Mouse (Mus musculus) CD4-positive helper T cell, adult 2 months (primary cell): ENCODE measurements around the gene Fgr.

Experiments used
- DNase-seq: peaks from one replicate; pipeline ENCODE4 v3.0.0-alpha.2; 2012; ENCODE audit warnings: low read depth, missing footprints, low spot score

Fgr gene

GRCm38 (mm10) chr4:132958741-132959678, 14.9 kb upstream of the Fgr start:
- DNase-seq: no peak

DNA sequence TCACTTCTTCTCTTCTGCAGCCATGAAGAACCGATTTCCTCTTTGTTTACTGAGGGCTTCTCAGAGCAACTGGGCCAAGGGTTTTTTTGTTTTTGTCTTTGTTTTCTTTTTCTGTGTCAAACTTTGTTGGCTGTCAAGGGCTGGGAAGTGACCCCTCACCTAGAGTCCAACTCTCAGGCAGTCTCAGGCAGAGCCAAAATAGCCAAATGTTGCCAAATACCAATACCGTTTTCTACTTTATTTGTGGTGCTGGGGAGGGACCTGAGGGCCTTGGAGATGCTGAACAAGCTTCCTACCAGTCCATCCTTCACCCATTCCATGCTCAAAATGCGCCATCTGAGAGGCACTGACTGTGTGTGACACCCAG, 14.2 kb upstream of the Fgr start:
- no peak for DNase-seq

DNA sequence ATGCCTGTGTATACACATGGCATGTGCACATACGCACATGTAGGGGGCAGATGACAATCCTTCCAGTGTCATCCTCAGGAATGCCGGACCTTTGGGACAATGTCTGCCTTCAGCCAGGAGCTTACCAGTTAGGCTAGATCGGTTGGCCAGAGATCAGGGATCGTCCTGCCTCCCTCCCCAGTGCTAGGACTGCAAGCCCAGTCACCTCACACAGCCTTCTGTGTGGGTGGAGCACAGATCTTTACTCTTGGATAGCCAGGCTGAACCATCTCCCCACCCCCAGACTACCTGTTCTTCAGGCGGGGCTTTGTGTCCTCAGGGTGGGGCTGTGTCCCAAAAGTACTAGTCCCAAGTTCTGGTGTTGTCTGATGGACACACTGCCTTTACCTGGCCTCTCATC, 13.6 kb upstream of the Fgr start:
- no peak for DNase-seq

GRCm38 (mm10) chr4:132960864-132961639, 12.8 kb upstream of the Fgr start:
- no peak for DNase-seq

DNA sequence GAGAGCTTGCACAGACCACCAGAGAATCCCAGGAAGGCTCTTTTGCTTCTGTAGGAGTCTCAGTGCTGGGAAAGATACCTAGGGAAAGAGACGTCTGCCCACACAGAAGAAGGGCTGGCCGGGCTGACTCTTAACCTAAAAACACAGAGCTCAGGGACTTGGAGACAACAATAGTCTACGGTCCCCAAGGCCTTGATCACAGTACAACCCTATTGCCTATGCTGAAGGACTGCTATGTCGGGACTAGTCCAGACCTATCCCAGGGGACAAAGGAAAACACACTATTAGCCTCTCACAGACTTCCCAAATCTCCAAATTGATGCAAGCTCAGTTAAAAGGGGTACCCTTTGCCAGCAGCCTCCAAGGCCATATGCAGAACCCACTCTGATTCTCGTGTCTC, 12.0 kb upstream of the Fgr start:
- no peak for DNase-seq

- DNase-seq: no peak
Measured at GRCm38 (mm10) chr4:132962628-132963027, 11.3 kb upstream of the Fgr start.

DNA sequence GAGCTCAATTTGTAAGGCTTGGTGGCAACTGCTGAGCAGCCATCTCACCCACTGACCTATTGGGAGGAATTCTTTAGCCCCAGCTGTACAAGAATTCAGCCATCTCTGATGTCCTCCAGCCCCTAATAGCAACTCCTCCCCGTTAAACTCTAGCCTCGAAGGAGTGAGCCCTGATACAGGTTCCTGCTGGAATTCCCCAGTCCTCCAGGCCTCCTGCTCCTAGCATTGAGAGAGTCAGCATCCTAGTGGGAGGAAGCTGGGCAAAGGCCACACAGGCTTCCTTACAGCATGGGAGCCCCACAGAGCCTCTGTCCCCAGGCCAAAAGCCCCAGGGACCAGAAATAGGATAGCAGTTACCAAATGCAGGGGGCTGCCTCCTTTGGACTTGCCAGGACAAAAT, 10.5 kb upstream of the Fgr start:
- DNase-seq: no peak

GRCm38 (mm10) chr4:132964064-132964463, 9.8 kb upstream of the Fgr start:
- no peak for DNase-seq

GRCm38 (mm10) chr4:132964473-132964872, 9.4 kb upstream of the Fgr start:
- DNase-seq: no peak

- DNase-seq: no peak
Measured at GRCm38 (mm10) chr4:132968105-132968938, 5.6 kb upstream of the Fgr start.

- no peak for DNase-seq
Measured at GRCm38 (mm10) chr4:132971601-132972000, 2.3 kb upstream of the Fgr start.

- DNase-seq: peak; percentile 73
Measured at GRCm38 (mm10) chr4:132972101-132972500, 1.8 kb upstream of the Fgr start.

DNA sequence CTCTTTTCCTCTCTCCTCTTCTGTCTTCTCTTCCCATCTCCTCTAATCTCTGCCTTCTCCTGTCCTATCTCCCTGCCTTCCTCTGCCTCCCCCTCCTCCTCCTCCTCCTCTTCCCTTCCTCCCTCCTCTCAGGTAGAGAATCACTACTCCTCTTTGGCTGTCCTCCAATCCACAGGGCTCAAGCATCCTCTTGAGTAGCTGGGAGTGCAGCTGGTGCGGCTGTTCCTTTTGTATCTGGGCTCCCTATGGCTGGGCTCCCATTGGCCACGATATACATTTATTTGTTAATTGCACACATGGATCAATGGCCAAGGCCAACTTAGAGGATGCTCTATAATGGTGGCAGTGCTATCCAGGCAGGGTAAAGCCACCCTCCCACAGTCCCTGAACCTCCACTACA, 1.3 kb upstream of the Fgr start:
- no peak for DNase-seq

- peak; percentile 34 for DNase-seq
Measured at GRCm38 (mm10) chr4:132973186-132973585, 709 bp upstream of the Fgr start.

- DNase-seq: no peak
Measured at GRCm38 (mm10) chr4:132974904-132975303, 1.0 kb downstream of the Fgr start.

- peak; percentile 65 for DNase-seq
Measured at GRCm38 (mm10) chr4:132975791-132976190, 1.9 kb downstream of the Fgr start.

GRCm38 (mm10) chr4:132976729-132977128, 2.8 kb downstream of the Fgr start:
- peak; percentile 60 for DNase-seq

DNA sequence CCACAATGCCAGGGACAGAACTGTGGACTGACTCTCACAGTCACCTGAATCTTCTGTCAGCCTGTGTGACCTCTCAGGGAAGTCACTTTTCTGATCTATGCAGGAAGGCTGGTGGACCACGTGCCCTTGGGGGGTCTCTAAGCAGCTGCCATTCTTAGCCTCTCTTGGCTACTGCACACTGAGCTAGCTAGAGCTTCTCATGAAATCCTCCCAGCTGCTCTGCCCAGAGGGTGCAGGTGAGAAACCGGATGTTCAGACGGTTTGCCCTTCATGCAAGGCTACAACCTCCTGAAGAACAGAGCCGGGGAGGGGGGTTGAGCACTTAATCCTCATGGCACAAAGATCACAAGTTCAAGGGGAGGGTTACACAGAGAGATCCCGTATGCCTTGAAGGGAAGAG, 3.7 kb downstream of the Fgr start:
- DNase-seq: peak; percentile 52

DNA sequence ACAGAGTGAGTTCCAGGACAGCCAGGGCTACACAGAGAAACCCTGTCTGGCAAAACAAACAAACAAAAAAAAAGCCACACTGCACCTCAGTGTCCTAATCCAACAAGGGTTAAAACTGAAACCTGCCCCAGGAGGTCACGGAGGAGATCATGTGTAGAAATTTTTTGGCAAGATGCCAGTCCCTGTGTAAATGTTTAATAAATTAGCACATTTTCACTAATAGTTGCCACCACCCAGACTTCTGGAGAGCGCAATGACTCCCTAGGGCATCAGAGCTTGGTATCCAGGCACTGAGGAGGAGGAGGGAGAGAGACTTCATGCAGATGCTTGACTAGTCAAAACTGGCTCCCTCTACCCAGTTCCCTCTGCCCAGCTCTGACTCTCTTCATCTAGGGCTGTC, 5.3 kb downstream of the Fgr start:
- no peak for DNase-seq

DNA sequence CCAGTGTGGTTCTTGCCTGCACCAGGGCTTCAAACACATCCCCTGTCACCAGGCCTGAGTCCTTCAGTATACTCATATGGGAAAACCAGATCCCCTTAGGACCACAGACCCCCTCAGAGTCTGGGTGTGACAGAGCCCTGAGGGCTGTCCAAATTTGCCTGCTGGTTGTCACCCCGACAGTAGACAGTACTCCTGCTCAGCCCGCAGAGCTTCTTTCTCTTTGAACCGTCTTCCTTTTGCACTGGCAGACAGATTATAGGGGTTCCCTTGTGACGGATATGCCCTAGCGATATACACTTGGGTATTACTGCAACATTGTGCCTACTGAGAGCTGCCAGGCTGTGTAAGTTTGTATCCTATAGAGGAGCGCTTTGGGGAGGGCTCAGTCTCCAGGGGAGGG, 7.7 kb downstream of the Fgr start:
- no peak for DNase-seq

DNA sequence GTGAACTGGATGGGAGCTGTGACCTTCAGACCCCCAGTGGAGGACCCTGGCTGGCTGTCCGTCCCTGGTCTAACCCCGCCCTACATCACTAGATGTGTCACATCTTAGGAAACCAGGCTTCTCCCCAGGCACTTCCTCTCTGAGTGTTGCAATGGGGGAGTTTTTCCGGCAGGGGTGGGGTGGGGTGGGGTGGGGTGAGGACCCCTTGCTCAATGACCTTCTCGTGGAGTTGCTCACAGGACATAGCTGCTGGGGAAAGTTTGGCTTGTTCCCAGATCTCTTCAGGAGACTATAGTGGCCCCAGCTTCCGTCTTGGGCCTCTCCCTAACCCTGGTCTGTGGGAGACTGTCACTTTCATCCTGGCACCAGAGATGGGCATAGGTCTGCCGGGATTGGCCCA, 9.1 kb downstream of the Fgr start:
- no peak for DNase-seq
